Mouse (Mus musculus) lung, postnatal 10 days (tissue): Measurements from ENCODE around the gene Pcnx.
A peak's percentile ranks its signal among the peaks of the same experiment; 100 is the strongest.

ENCODE experiments used
- DNase-seq: peaks from one replicate; pipeline ENCODE4 v3.0.0; 2021

The Pcnx gene

GRCm38 (mm10) chr12:81856696-81857095, 3.1 kb upstream of the Pcnx start:
- peak; percentile 61 for DNase-seq

GRCm38 (mm10) chr12:81857251-81857650, 2.6 kb upstream of the Pcnx start:
- DNase-seq, result no peak

- peak; percentile 51 for DNase-seq
Measured at GRCm38 (mm10) chr12:81857978-81858569, 1.7 kb upstream of the Pcnx start.

DNA sequence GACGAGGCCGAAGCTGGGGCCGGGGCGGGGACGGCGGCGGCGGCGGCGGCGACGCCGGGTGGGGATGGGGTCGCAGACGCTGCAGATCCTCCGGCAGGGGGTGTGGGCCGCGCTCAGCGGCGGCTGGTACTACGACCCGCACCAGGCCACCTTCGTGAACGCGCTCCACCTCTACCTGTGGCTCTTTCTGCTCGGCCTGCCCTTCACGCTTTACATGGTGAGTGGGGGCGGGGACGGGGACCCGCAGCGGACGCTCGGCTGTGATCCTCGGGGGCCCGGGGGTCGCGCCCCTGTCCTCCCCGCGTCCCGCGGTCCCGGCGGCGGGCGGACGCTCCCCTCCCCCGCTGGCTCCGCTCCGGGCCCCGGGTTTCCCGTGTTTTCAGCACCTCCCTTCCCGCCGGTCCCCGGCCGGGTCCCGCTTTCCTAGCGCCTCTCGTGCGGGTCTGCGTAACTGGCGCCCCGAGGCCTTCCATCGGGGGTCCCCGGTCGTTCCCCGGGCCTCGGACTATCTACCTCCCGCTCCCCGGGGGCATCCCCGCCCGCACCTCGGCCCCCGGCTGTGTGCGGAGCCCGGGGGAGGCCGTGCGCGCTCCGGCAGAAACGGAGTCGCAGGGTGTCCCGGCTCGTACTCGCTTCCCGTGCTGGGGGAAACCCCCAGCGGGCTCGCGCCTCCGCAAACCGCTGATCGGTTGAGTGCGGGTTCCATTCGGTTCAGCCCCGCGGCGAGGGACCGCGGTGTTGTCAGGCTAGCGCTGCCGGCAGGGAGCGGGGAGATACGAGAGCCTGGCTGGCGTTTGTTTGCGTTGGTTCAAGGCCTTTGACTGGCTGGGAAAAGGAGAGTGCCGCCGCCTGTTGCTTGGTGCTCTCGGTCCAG, 722 bp downstream of the Pcnx start:
- DNase-seq, result peak; percentile 67

DNA sequence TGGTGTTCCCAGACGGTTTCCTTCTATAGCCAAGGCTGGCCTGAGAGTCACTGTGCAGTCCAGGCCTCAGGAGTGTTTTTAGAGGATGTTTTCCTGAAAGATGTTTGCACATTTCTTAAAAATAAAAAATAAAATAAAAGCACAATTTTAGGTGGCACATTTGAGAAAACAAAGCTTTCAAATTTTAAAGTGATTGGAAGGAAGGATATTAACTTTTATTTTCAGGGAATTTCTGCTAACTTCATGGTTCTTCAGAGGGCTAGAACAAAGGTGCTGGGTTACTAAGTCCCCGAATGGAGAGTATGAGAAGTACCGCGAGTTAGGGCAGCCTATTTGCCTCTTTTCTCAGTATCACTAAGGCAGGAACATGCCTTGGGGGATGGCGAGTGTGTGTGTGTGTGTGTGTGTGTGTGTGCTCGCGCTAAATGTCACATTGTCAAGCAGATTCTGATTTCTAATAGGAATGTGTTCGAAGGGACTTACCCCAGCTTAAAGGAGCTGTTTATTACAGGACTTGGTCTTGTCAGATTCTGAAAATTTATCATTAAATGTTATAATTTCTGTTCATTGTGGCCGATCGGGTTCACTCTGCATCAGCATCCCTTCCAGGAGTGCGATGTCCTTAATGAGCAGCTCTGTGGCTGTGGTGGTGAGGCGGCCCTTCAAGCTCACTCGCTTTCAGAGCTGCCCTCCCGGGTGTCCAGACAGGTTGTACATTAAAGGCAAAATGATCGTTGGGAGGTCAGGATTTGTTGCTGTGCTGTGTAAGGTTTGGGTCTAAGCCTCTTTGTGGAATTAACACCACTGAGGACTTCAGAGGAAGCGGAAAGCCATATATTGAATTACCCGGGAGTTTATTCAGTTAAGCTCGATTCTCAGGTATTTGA, 1.6 kb downstream of the Pcnx start:
- no peak for DNase-seq

- peak; percentile 60 for DNase-seq
Measured at GRCm38 (mm10) chr12:81862351-81862802, 2.6 kb downstream of the Pcnx start.

DNA sequence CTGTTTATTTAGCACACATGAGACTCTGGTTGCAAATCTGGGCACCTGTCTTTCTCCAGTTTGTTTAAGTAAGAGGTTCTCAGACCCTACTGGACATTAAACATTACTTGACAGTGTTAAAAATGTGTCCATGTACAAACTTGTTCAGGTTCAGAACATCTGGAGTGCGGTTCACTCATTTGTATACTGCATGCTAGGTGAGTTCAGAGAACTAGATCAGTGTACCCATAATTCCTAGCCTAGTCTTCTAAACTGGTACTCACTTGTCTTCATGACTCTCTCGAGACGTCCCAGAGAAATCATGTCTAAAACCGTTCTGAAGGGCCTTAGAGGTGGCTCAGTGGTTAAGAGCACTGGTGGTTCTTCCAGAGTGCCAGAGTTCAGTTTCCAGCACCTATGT, 4.1 kb downstream of the Pcnx start:
- no peak for DNase-seq

DNA sequence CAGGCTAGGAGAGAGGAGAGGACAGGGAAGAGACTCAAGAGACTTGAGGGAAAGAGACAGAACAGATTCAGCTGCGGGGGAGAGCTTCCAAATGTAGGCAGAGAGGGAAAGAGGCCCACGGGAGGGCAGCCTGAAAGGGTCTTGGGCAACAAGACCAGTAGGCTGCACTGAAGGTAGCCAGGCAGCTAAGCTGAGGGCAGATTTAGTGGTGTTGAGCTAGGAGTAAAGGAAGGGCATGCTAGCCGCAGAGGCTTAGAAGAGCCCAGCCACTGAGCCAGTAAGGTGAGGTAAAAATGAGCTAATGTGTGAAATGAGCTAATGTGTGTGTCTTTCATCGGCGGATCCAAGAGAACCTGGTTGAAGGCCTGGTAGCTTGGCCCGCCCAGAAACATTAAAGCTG, 5.4 kb downstream of the Pcnx start:
- no peak for DNase-seq

- no peak for DNase-seq
Measured at GRCm38 (mm10) chr12:81867316-81867715, 7.5 kb downstream of the Pcnx start.

DNA sequence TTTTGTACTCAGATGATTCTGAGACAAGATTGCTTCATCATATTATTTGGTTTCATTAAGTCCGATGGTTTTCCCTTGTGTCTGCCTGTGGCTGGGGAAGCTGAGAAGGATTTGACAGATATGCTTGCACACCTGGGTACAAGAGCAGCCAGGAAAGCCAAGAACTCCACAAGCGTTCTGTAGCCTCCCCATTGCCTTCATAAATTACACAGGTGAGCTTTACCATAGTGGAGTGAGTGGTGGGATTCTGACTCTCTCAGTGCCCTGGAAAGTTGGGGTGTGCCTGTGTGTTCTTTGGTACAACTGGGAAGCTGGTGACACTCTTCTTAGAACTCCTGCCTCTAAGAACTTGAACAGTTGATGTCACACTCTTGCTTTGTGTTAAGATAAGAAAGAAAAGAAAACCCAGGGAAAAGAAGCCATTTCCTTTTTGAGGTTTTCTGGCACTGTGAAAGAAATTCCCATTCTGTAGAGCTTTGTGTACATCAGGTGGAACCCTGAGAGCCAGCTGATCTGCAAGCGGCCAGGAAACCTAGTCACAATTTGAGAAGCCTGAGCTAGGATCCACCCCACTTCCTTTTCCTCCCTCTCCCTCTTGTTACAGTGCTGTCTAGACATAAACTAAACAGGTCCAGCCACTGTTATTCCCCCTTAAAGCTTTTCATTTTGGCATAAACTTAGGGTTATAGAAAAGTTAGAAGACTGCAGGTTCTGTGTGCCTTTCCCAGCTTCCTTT, 9.6 kb downstream of the Pcnx start:
- DNase-seq, result peak; percentile 56

DNA sequence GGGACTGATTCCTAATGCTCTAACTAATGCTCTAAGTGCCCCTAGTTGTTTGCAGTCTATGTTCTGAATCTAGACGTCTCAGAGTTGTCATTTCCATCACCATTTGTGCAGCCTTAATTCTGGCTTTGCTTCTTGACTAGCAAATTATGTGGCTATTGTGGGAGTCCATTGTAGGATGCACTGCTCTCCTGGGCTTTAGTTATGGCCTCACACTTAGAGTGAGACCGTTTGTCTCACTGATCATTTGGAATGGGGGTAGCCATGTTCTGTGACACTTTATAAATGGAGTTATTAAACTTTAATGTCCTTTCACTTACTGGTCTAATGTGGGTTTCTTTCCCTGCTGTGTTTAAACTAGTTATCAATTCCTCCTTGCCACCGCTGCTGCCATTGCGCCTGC, 13.5 kb downstream of the Pcnx start:
- DNase-seq, result no peak

GRCm38 (mm10) chr12:81880161-81880560, 20.3 kb downstream of the Pcnx start:
- DNase-seq, result no peak

GRCm38 (mm10) chr12:81883255-81884106, 23.7 kb downstream of the Pcnx start:
- no peak for DNase-seq

DNA sequence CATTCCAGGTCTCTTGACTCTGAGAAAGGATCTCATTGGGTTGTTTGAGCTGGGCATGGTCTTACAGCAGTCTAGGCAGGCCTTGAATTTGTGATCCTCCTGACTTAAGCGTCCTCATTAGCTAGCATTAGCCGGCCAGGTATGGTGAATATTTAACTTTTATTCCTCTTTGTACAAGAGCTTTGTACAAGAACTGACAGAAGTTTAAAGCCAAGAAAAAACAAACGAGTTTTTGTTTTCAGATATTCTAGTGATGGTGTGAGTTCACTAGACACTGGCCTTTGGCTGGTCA, 24.2 kb downstream of the Pcnx start:
- DNase-seq, result no peak

- DNase-seq, result no peak
Measured at GRCm38 (mm10) chr12:81884983-81885382, 25.2 kb downstream of the Pcnx start.

GRCm38 (mm10) chr12:81885982-81886381, 26.2 kb downstream of the Pcnx start:
- no peak for DNase-seq

DNA sequence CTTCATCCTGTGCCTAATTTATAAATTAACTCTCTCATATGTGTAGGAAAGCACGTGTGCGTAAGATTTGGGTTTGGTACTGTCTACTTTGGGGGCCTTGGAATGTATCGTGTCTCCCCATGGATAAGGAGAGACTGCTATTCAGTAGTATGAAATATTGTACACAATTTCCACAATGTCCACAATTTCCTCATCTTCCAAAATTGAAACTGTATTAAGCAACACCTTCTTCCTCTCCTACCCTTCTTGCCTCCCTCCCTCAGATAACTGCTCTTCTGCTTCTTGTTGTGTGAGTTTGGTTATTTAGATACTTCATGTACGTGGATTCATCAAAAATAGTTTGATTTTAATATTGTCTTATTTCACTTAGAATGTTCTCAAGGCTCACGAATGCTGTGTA, 29.1 kb downstream of the Pcnx start:
- no peak for DNase-seq

GRCm38 (mm10) chr12:81891946-81892345, 32.1 kb downstream of the Pcnx start:
- no peak for DNase-seq

- no peak for DNase-seq
Measured at GRCm38 (mm10) chr12:81894311-81894710, 34.5 kb downstream of the Pcnx start.

- no peak for DNase-seq
Measured at GRCm38 (mm10) chr12:81895986-81896385, 36.2 kb downstream of the Pcnx start.

DNA sequence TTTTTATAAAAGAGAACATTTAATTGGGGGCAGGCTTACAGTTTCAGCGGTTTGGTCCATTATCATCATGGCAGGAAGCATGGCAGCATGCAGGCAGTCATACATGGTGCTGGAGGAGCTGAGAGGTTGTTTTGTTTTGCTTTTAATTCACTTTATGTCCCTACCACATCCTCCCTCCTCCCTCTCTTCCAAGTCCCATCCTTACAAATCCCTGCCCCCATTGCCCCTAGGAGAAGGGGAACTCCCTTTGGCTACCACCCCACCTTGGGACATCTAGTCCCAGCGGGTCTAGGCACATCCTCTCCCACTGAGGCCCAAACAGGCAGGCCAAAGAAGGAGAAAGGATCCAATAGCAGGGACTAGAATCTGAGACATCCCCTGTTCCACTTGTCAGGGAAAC, 44.6 kb downstream of the Pcnx start:
- no peak for DNase-seq

GRCm38 (mm10) chr12:81905865-81906264, 46.0 kb downstream of the Pcnx start:
- no peak for DNase-seq
